Mouse (Mus musculus): ENCODE data around the gene Acsl5.

Acsl5 gene

DNA sequence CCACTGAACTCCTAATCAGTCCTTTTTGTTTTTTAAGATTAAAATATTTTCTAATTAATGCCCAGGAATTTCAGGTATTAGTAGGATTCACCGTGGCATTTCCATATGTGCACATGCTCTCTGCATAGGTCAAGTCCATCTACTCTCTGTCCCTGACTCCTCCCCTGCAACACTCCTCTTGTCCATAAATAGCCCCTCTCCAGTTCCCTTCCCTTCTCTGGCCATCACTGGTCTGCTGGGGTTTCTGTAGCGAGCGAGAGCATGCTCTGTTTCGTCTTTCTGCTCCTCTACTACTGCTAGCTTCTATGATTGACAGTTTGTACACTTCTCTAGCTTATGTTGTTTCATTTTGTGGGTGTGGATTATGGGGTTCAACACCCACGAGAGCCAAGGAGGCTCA lies 80.0 kb downstream of the Acsl5 start:
- DNase-seq (ENCODE audit: low spot score in 2 of 2), result no peak

DNA sequence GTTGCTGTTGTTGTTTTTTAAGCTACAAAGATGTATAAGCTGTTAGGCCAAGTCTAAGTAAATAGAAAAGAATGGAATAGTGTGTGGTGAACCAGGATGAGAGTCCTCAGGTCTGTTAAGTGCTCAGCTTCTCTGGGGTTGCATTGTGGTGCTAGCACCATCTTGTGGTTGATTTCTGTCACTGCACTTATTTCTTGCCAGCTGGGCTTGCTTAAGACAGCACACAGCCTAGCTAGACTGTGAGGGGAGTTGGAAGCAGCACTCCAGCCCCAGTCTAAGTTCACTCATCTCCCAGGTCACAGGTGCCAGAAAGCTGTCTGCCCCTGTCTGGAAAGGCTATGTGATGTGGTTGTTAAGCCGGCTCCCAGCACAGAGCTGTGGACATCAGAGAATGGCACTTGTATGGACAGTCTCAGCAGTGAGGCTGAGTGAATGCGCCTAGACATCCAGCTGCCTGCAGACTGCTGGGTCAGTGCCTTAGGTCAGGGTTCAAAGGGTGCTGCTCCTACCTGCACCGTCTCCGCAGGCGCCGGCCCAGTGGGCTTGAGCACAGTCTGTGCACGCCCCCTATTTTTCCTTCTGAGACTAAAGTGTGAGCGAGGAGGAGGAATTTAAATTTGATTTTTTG lies 81.0 kb downstream of the Acsl5 start:
- DNase-seq (ENCODE audit: low spot score in 2 of 2), result peak; percentile 77 to 79

DNA sequence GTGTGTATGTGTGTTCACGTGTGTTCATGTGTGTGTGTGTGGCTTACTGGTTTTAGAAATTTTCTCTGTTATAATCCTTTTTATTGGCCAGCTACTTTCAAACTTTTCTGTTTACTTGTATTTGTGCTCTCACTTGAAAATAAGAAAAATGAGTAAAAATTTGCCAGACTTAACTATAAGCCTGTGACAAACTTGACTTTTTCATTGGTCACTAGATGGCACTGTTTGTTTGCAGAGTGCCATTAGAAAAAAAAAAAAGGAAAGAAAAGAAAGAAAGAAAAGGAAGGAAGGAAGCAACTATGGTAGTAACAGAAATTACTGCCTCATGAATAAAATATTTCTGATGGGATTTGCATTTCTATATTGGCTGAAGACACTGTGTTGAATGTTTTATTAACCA lies 84.1 kb downstream of the Acsl5 start:
- DNase-seq (ENCODE audit: low spot score in 2 of 2), result no peak

DNA sequence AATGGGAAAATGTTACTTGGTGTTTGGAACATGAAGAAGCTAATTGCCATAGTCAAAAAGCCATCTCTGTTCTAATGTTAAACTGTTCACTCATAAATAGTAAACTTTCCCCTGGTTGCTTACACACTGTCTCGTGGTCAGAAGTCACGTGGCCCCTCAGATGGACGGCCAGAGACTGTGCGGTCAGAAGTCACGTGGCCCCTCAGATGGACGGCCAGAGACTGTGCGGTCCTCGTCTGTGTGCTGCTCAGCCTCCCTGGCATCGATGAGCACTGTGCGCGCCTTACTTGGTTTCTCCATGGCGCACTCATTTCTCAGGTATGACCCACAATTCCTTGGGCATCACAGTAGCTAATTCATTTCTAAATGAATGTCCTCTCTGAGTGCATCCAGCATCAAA lies 84.7 kb downstream of the Acsl5 start:
- DNase-seq (ENCODE audit: low spot score in 2 of 2), result no peak

DNA sequence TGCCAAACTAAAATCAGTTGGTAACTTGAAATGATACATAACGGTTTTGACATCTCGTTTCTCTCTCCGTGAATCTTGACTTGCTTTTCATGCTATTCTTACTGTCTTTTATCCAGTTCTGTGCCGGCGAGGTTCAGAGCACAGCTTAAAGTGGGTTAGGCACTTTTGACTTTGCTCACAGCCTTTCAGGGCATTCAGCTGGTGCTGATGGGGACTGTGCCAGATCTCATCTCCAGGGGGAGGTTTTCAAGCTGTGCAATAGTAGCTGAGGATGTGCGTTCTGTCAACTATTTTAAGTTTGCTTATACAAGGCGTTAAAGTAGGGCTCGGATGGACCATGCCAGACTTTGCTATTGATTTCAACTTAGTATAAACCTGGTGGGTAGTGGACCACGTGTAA lies 85.3 kb downstream of the Acsl5 start:
- no peak for DNase-seq (ENCODE audit: low spot score in 2 of 2)

DNA sequence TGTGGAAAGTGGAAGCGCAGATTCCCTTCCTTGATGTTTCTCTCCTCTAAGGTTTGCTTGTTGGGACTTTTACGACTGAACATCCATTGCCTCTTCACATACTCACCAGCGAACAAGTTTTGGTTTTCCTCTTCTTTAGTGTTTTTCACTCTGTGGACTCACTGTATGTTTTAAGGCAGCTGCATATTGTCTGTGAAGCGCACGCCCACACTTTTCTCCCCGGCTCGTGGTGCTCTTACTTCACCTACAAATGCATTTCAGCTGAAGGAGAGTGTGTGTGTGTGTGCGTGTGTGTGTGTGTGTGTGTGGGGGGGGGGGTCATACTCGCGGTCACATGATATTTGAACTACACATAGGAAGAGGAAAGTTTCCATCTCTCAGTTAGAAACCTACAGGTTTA lies 85.9 kb downstream of the Acsl5 start:
- no peak for DNase-seq (ENCODE audit: low spot score in 2 of 2)

DNA sequence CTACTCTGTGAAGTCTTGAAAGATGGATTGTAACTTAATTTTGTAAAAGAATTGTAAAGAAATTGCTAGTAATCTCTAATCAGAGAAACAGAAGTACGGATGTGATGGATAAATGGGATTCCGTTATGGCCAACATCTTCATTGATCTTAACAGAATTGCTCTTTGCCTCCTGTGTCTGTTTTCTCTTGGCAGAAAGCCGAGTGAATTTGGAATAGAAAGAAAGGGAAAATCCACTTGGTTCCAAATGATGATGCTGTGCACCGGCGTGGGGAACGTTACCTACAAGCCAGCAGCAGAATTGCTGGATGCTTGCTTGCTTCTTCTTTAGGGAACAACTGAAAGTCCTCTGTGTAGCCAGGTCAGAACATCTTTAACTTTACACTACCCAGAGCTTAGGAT lies 88.8 kb downstream of the Acsl5 start:
- DNase-seq (ENCODE audit: low spot score in 2 of 2), result no peak

DNA sequence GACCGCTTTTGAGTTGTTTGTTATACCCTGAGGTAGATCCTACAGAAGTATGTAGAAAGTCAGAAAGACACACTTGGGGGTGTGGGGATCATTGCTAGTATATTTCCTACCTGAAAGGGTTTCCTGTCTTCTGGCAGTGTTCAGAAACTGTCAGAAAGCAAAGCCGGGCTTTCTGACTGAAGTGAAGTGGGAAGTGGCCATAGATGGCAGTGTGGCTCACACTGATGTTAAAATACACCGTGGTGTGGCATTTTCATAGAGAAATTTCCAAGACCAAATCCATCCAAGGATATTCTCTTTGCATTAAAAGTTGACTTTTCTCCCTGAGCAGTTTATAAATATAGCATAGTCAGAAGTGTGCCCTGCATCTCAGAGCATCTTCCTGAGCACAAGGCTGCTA lies 89.6 kb downstream of the Acsl5 start:
- no peak for DNase-seq (ENCODE audit: low spot score in 2 of 2)

DNA sequence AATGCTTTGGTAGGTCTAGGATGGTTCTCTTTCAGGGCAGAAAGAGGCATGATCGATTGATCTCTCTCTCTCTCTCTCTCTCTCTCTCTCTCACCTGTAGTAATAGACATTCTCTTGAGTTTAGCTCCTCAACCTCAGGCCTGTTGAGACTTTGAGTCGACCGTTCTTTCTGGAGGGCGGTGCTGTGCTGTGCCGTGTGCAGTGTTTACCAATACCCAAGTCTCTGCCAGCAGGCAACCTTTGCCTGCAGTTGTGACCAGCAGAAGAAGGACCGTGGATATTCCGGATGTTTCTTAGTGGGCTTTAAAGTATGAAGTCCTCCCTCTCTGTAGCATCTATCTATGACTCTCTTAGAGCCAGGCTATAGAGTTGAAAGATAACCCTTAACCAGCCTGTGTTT lies 90.7 kb downstream of the Acsl5 start:
- no peak for DNase-seq (ENCODE audit: low spot score in 2 of 2)

DNA sequence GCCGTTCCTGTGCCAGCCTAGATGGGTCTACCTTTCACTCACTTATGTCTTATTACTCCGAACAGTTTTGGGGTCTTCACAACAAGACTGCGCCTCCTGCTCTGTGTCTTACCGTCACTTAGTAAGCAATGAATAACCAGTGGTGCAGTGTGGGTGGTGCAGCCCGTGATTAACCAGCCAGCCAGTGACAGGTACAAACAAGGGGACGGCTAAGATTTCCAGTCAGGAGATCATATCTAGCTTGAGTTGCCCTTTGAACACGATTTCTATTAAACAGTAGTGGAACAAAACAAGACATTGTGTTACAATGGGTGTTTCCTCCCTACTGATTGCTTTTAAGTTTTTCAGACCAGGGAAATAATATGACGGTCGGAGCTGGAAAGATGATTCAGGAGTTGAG lies 91.5 kb downstream of the Acsl5 start:
- no peak for DNase-seq (ENCODE audit: low spot score in 2 of 2)

All from right cerebral cortex, postnatal 10 days (tissue).